ENCODE assay signal across 10 mouse cellular contexts in genomic region chr9:98952171-98953050, GRCm38 (mm10). TPM values are rescaled to one million over a fixed set of nuclear protein-coding genes. Genes with fewer than 3 reads are reported as not detected.
DNase-seq lines count a peak whose midpoint lies in the region; ATAC-seq and TF ChIP-seq lines count a peak whose summit lies in the region.
"Had no signal": no experiment of that assay in that cellular context is flagged by ENCODE, and none has a peak within 500 bp of the region (broad histone marks: within the 10 kb centered on the region; RNA-seq: fewer than 3 reads in every experiment).

No protein-coding gene starts in this region.

- intact Hi-C loops in gastrocnemius, postnatal 14 days (cut with DNase I; ENCODE audit: low total_unique reads), result no loop called here
- intact Hi-C loops in gastrocnemius, adult 2 months (cut with DNase I), result no loop called here

- H3K4me2 ChIP-seq in intestine, postnatal 0 days (replicated peaks; ENCODE audit: low read depth), result no peak overlapping the region

- H3K27me3 ChIP-seq in intestine, postnatal 0 days (replicated peaks; ENCODE audit: control insufficient read depth, insufficient read depth, low read length), result peaks cover 78% of the 10 kb centered on the region
- H3K27me3 ChIP-seq: CH12.LX had no signal

- no peak overlapping the region for H3K9ac ChIP-seq in intestine, postnatal 0 days (ENCODE audit: low read depth, low read length)

- peak; percentile 18; the same call in 1 of the 2 replicates for TF ChIP-seq CTCF in intestine, postnatal 0 days (IDR thresholded peaks at IDR 0.05; ENCODE audit: low read depth)
- TF ChIP-seq CTCF in gastrocnemius, adult 2 months (IDR thresholded peaks at IDR 0.05), result no peak

- peak; percentile 23 for DNase-seq in gastrocnemius, postnatal 14 days
- no peak for DNase-seq in gastrocnemius, adult 18-20 months (ENCODE audit: low spot score)
- DNase-seq in thymus, postnatal 14 days, result peak; percentile 13
- no peak for DNase-seq in thymus, adult 18-20 months
- DNase-seq in right cerebral cortex, postnatal 25 days, result peak; percentile 34
- no peak for DNase-seq in gastrocnemius, adult 2 months
- no peak for DNase-seq in B cell, adult 2 months

- no peak for ATAC-seq in intestine, postnatal 0 days

- no peak overlapping the region for H3K4me3 ChIP-seq in intestine, postnatal 0 days (ENCODE audit: low read depth, low read length)
- H3K4me3 ChIP-seq in gastrocnemius, adult 2 months, result no peak overlapping the region

- H3K27ac ChIP-seq in intestine, postnatal 0 days (ENCODE audit: low read depth, low read length), result no peak overlapping the region
- H3K27ac ChIP-seq in gastrocnemius, adult 2 months, result no peak overlapping the region
- H3K27ac ChIP-seq: macrophage had no signal

- no peaks in the 10 kb centered on the region for H3K36me3 ChIP-seq in intestine, postnatal 0 days (ENCODE audit: control insufficient read depth, insufficient read depth)

- H3K4me1 ChIP-seq in intestine, postnatal 0 days (replicated peaks; ENCODE audit: control insufficient read depth, insufficient read depth, low read length), result no peaks in the 10 kb centered on the region

- 2% methylated on average over 40 of the region's 40 CpGs for WGBS in intestine, postnatal 0 days

- H3K9me3 ChIP-seq in intestine, postnatal 0 days (ENCODE audit: control insufficient read depth), result no peaks in the 10 kb centered on the region

RNA-seq across cellular contexts. Expression of gene Foxl2, which starts 2.7 kb away (rescaled TPM):
- total RNA-seq in gastrocnemius, postnatal 14 days (2021), result not detected
- total RNA-seq in gastrocnemius, adult 18-20 months (2021), result under 1 TPM in 1 of 2 experiments, not detected in 1; 0.09 TPM
- not detected in 2 replicates for polyA plus RNA-seq in intestine, postnatal 0 days (2015; fragmentation: Nextera tagmentation; extraction: Ambion mirVana)
- not detected for total RNA-seq in gastrocnemius, adult 2 months (2021)
- total RNA-seq: CH12.LX had no signal
- polyA plus RNA-seq: macrophage had no signal

RNA-seq across cellular contexts. Expression of gene Faim, which starts 33.8 kb away (rescaled TPM):
- total RNA-seq in gastrocnemius, postnatal 14 days (2021), result 1 to 10 TPM; 4.0 to 4.5 TPM
- total RNA-seq in gastrocnemius, adult 18-20 months (2021), result 1 to 10 TPM; 1.3 to 2.0 TPM
- 30.3 and 31.2 TPM in 2 replicates for polyA plus RNA-seq in intestine, postnatal 0 days (2015; fragmentation: Nextera tagmentation; extraction: Ambion mirVana)
- 1 to 10 TPM; 1.8 to 2.3 TPM for total RNA-seq in gastrocnemius, adult 2 months (2021)

RNA-seq across cellular contexts. Expression of gene 7420426K07Rik, which starts 49.5 kb away (rescaled TPM):
- not detected for total RNA-seq in gastrocnemius, postnatal 14 days (2021)
- not detected for total RNA-seq in gastrocnemius, adult 18-20 months (2021)
- polyA plus RNA-seq in intestine, postnatal 0 days (2015; fragmentation: Nextera tagmentation; extraction: Ambion mirVana), result not detected in 2 replicates
- total RNA-seq in gastrocnemius, adult 2 months (2021), result not detected
- total RNA-seq: CH12.LX had no signal
- polyA plus RNA-seq: macrophage had no signal

Comparison
In these comparisons a context has a peak if more than half of its experiments do, and no peak if none do; other contexts are left out.
1. DNase-seq: peak in gastrocnemius, postnatal 14 days (single experiment), thymus, postnatal 14 days (single experiment) and right cerebral cortex, postnatal 25 days (single experiment); none in gastrocnemius, adult 18-20 months (single experiment), thymus, adult 18-20 months (0 of 2), gastrocnemius, adult 2 months (single experiment) and B cell, adult 2 months (0 of 2).